Mouse (Mus musculus) 3134 (cell line): ENCODE measurements around the gene Med8.

Experiments
- DNase-seq: peaks from one replicate; pipeline ENCODE4 v3.0.0-alpha.2; 2011; ENCODE audit warnings: low spot score; ENCODE audit not compliant: insufficient read length; ENCODE audit errors: extremely low read depth

Gene Med8

DNA sequence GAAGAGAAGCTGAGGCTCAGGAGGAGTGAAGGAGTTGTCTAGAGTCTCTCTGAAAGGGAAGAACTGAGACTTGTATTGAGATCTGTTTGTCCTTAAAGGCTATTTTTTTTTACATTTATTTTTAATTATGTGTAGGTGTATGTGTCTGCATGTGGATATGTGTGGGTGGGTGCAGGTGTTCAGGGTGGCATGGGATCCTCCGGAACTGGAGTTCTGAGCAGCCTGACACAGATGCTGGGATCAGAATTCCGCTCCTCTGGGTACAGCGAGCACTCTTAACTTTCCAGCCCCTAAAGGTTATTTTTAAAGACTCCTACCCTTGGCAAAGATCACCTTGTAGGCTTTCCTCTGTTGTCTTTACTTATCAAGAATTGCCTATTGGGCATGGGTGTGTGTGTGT is 55.8 kb downstream of the Med8 start:
- DNase-seq = no peak
